Mouse (Mus musculus) cortical plate, adult 2 months (tissue): ENCODE data around the gene Lmo2.

Experiments
- CTCF ChIP-seq: fragments of 200-500 bp; IDR thresholded peaks from 2 replicates; pipeline ENCODE4 v1.5.1; 2011; ENCODE audit warnings: mild to moderate bottlenecking, control low read depth, low read length; ENCODE audit not compliant: insufficient read depth; ENCODE audit errors: extremely low read depth
- POLR2A ChIP-seq: fragments of 200-500 bp; IDR thresholded peaks from 2 replicates; pipeline ENCODE4 v1.6.1; 2011; ENCODE audit warnings: mild to moderate bottlenecking, low read length, control low read depth; ENCODE audit not compliant: insufficient read depth; ENCODE audit errors: extremely low read depth

- no peak for TF ChIP-seq POLR2A
- no peak for TF ChIP-seq CTCF
Measured at GRCm38 (mm10) chr2:103947982-103948655, 9.7 kb upstream of the Lmo2 start.
